Mouse (Mus musculus) hindlimb bud, embryonic 11.5 days (tissue): ENCODE data around the gene Dusp1.
A peak's percentile ranks its signal among the peaks of the same experiment; 100 is the strongest.

Experiments
- DNase-seq: peaks from one replicate; pipeline ENCODE4 v3.0.0-alpha.2; 2012; ENCODE audit warnings: low read depth, low spot score; ENCODE audit errors: extremely low spot score

The Dusp1 gene

DNA sequence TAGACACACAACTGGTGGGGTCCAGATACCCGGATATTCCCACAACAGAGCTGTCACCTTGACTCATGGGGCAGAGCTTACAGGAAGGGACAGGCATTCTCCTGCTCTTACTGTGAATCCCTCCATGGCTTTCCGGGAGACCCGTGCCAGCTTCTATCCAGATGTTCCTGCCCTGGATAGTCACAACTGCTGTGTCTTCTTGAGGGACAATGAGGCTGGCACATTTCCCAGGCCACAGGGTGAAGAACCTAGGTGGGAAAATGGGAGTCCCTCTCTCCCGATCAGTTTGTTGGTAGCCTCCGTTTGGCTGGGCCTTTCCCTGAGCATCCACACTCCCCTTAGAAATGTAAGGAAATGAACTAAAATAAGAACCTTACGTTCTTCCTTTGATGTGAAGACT, 33.2 kb downstream of the Dusp1 start:
- DNase-seq, result no peak

DNA sequence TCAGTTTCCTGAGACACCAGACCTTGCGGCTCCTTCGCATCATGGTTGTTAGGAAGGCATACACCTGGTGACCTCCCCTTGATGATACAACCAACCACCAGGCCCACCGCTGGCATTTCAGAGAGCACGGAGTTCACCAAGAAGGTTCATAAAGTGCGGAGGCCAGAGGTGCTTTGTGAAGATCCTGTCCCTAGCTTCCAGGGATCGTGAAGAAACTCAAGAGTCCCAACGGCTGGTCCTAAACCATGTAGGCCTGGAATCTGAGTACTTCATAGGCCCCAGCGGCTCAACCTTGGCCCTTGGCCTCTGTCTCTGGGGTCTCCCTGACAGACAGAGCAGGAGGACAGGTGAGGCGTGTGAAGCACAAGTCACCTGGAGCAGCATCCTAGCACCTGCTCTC, 34.6 kb downstream of the Dusp1 start:
- no peak for DNase-seq

GRCm38 (mm10) chr17:26525316-26525715, 36.6 kb downstream of the Dusp1 start:
- no peak for DNase-seq

DNA sequence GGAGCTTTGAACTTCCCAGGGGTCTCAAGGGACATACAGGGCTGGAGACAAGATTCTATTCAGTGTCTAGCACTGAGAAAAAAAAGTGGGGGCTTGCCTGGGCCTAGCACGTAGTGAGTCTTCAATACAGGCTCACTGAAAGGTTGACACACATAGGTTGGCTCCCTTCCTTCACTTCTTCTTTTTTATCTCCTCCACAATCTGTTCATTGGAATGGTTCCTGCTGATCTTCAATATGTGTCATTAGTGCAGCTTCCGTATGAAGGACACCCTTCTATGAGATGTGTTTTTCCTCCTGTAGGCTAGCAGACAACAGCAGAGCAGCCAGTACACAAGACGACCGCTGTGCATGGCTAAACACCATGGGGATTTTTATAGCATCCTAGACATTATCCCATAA, 37.1 kb downstream of the Dusp1 start:
- DNase-seq, result no peak

DNA sequence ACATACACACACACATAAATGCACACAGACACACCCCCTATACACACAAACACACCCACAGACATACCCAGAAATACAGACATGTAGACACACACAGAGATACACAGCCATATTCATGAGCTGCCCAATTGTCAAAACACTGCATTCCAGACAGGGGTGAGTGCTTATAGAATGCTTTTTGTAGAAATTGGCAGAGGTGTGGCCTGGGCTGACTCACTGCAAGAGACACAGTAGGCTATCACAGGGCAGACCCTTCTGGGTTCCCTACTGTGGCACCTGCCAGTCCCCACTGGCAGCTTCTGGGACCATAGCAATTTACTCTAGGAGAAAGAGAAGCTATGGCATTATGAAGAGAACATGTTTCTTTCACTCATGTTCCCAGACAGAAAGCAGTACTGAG, 37.6 kb downstream of the Dusp1 start:
- DNase-seq, result no peak

GRCm38 (mm10) chr17:26522711-26523110, 39.2 kb downstream of the Dusp1 start:
- no peak for DNase-seq

- no peak for DNase-seq
Measured at GRCm38 (mm10) chr17:26518306-26518705, 43.6 kb downstream of the Dusp1 start.

DNA sequence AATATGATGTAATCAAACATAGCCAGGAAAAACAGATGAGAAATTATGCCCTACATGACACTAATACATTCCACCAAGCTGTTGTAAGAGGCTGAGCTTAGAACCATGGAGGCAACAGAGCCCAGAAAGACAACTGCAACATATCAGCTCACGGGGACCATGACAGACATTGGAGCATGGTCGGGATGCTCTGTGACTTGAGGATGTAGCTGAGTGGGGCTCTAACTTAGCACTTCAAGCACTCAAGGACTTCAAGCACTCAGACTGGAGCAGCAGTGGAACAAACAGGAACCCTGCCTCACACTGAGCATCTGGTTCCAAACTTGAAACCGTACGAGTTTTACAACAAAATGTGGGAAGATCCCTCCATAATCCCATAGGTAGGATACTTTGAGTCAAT, 46.3 kb downstream of the Dusp1 start:
- no peak for DNase-seq

DNA sequence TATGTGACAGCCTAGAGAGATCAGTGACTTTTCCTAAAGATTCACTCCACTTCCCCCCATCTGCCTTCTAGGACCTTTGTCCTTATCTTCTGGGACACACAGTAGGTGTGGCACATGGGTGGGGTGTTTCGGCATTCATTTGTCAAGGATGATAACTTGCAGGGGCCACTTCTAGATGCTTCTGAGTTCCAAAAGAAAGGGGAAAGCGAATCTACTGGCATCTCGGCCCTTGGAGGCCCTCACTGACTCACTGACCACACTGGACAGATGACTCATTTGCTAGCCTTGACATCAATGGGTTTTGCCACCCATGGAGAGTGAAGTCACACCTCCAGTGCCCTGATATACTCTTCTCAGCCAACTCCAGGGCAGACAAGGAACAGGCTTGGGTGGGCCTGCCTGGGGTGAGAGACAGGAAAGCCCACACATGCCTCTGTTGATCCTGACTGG, 47.3 kb downstream of the Dusp1 start:
- no peak for DNase-seq

DNA sequence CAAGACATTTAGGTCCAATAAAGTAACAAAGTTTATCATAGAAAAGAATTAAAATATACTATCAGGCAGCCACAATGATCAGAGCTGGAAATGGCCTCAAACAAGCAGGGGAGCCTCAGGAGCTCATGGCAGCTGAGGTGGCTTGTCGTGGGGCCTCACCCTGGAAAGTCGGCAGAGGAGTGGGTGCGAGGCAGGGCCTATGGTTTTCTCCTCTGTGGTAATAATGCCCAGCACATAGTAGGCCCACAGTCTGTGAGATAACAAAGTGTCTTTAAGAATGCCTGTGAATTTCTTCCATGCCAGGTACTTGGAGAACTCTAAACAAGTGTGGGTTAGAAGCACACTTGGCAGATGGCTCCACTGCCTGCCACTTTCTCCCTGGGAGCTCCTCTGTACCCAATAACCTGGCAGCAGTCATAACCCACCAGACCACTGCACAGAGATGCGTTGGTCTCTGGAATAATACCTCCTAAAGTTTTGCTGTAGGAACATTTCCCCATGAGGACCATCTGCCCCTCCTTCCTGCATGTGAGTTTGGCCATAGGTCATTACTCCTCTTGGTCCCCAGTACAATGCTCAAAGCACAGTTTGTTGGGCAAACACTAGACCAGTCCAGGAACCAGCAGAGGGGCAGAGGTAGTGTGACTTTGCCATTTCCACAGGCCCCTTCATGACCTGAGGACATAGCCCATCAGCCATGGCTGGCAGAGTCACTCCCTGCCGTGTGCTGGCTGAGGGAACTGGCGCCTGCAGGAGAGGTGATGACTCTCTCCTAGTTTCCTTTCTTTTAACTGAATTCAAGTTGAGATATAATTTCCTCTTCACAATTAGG, 48.3 kb downstream of the Dusp1 start:
- no peak for DNase-seq

- DNase-seq, result no peak
Measured at GRCm38 (mm10) chr17:26512961-26513360, 49.0 kb downstream of the Dusp1 start.

DNA sequence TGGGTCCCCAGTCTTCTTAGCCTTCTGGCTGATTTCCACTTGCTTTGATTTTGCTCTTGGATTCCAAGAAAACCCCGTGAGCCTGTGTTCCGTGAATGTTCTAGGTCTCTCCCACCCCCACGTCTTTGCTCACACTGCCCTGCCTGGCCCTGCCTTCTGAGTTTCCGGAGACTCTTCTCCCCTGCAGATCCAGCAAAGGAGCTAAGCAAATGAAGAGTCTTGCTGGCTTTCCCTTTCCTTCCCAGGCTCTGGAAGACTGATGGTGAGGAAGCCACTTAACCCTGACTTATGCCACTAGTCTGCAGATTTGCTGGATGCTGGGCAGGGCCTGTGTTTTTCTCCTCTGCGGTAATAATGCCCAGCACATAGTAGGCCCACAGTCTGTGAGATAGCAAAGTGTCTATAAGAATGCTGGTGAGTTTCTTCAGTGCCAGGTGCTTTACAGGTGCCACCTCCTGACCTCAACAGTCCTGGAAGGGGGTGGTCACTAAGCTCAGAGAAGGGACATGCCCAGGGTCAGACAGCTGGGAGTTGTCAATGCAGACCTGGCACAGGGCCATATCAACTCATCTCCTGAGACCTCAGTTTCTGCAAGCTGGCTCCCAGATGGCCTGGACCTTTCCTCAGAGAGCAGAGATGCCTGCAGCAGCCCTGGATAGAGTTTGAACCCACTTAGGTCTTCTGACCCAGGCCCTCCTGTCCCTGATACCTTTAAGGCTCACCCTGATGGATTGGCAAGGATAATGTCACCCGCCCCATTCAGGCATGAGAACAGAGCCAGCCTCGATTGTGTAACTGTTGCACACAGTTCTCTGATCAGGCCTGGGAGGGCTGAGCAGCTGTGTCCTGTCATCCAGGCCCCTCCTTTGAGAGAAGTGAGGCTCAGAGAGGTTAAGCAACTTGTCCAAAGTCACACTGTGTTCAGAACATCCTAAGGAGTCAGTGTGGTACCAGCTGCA, 49.8 kb downstream of the Dusp1 start:
- no peak for DNase-seq

DNA sequence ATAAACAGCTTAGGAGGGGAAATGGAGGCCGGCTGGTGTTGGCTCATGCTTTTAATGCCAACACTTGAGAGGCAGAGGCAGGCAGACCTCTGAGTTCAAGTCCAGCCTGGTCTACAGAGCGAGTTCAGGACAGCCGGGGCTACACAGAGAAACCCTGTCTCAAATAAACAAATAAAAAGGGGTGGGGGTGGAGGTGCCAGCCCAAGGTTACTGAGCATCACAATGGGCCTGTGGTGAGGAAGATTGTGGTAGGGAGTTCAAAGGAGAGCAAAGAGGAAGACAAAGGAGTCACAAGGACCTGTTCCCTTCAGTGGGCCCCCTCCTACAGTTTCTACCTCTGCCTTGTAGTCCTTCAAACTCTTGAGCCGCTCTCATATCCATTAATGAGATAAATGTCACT, 50.7 kb downstream of the Dusp1 start:
- DNase-seq, result no peak

- no peak for DNase-seq
Measured at GRCm38 (mm10) chr17:26510146-26511045, 51.5 kb downstream of the Dusp1 start.

DNA sequence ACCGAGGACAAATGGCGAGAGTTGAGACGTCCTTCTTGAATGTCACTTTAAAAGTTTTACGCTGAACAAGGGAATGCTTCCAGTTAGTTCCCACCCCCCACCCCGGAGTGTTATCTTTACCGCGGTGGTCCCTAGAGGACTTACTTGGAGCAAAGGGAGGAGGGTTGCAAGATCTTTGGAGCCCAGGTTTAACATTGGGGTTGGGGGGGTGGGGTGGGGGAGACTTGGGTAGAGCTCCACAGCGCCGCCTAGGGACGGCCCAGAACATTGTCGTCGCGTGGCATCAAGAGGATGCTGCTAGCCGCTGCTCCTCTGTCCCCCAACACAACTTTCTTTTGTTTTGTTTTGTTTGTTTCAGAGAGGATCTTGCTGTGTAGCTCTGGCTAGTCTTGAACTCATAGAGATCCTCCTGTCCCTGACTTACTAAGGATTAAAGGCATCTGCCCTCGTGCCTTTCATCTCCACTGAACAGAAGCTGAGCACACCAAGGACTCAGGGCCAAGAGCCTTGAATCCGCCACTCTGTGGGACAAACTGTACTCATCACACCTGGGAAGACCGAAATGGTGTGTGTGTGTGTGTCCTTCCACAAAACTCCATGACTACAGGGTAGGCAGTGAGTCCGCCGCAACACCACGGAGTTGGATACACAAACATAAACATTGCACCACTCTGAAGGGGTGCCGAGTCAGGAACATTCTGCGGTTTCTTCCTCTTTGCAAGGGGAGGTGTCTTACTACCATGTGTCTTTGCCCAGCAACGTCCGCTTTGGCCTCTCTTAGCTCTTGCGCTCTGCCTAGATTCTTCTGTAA, 52.8 kb downstream of the Dusp1 start:
- DNase-seq, result no peak

DNA sequence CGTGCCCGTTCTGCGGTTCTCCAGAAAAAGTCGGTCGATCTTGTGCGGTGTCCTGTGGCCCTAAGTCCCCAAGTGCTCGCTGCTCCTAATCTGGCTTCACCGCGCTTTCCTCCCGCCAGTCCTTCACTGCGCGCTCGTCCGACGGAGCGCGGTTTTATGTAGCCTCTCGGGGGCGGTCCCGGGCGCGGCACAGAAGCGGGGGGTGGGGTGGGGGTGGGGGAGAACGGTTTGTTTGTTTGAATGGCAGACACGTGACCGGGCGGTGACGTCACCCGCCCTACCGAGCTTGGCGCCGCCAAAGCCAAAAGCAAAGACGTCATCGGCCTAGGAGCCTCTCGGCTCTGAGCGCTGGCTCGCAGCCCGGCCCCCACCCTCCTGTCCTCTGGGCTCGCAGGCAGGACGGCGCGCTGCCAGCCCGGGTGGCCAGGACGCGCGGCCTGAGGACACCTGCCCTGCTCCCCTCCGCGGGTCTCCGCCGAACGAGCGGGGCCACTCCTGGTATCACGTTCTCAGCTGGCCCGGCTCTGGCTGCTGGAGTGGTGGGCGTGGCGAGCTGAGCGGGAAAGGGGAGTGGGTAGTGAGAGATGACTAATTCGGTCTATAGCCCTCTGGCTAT, 53.5 kb downstream of the Dusp1 start:
- peak; percentile 81 for DNase-seq

GRCm38 (mm10) chr17:26507966-26508344, 54.0 kb downstream of the Dusp1 start:
- no peak for DNase-seq

GRCm38 (mm10) chr17:26506997-26507871, 54.7 kb downstream of the Dusp1 start:
- no peak for DNase-seq
